15 mouse cellular contexts compared by ENCODE assay signal in the genomic region with DNA sequence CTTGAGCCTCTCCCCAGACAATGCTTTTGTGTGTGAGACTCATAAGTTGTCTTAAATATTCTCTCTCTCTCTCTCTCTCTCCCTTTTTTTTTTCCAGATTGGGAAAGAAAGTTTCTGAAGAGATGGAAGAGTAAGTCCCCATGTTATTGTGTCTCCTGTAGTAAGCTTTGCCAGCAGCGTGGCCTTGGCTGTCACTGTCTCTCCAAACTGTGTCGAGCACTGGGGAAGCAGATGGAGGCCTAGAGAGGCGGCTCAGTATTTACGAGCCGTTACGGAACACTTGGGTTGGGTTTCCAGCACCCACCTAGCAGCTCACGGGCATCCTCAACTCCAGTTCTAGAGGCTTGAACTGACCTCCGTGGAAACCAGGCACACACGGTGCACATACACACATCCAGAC. TPM values are rescaled to one million over a fixed set of nuclear protein-coding genes. Genes with fewer than 3 reads are reported as not detected.
"Had no signal": no experiment of that assay in that cellular context is flagged by ENCODE, and none has a peak within 500 bp of the region (broad histone marks: within the 10 kb centered on the region; RNA-seq: fewer than 3 reads in every experiment).

No protein-coding gene starts in this region.

- DNase-seq: gastrocnemius, postnatal 14 days; gastrocnemius, postnatal 36 days; heart, adult 11 months; heart, adult 2 months; heart, postnatal 14 days; heart, postnatal 36 days; kidney, adult 11 months; kidney, adult 2 months; kidney, adult 9 months; kidney, postnatal 14 days; layer of hippocampus, adult 9-11 months; layer of hippocampus, postnatal 36 days; liver; liver, embryonic 13.5 days had no signal

RNA-seq across cellular contexts. Expression of a gene that starts 56.4 kb away (rescaled TPM):
- total RNA-seq: hematopoietic stem cell, adult 5-6 weeks had no signal
